Mouse (Mus musculus) cerebellum, adult 2 months (tissue): Measurements from ENCODE around the gene Mical1.

Experiments
- CTCF ChIP-seq: fragments of 200-500 bp; IDR thresholded peaks from 2 replicates; pipeline ENCODE4 v1.5.1; 2011; ENCODE audit warnings: low read depth, mild to moderate bottlenecking, control low read depth, low read length, moderate library complexity, borderline replicate concordance; ENCODE audit not compliant: insufficient read depth
- POLR2A ChIP-seq: fragments of 200-500 bp; IDR thresholded peaks from 2 replicates; pipeline ENCODE4 v1.6.1; 2011; ENCODE audit warnings: low read length, control low read depth, borderline replicate concordance; ENCODE audit not compliant: insufficient read depth

DNA sequence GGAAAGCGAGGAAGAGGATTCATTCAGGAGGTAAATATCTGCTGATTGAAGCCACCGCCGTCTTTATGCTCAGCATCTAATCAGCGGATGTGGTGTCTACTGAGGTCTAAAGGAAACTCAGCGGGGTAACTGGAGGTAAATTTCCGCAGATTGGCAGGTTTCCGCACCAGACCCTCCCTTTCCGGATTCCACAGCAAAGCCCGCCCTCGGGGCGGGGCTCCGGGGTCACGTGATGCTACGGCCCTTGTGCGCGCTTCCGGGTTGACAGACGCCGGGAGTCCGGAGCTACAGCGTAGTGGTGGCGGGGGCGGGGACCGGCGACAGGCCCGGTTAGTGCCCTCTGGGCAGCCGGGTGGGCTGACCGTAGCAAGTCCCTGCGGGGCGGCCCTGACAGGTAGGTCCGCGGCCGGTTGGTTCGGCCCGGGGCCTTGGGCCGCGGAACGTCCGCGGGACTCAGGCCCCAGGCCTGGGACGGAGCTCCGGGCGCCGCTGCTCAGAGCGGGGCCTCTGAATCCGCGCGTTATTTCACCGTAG lies 25.9 kb upstream of the Mical1 start, which contains the start of gene Zbtb24:
- TF ChIP-seq CTCF (no peak), POLR2A (peak; percentile 91; the same call in 1 of the 2 replicates)
